Mouse (Mus musculus): ENCODE measurements around the gene Prss12.

DNA sequence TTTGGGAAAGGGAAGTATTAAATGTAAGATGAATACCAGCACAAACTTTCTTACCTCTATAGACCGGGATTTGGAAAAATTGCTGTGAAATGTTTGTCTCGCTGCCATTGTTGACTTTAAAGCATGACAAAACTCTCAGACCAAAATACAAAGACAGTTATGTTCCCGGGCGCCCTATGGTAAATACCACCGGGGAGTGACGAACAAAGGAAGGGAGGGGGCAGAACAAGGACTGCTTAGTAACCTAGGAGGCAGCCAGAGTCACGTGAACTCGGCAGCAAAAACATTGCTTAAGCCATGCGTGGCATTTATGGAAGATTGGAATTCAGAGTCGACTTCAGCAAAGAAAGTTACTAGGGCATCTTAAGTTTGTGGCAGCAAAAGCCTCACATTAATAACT lies 1.4 kb downstream of the Prss12 start:
- TF ChIP-seq CTCF (IDR thresholded peaks at IDR 0.05; ENCODE audit: control insufficient read depth, insufficient read depth, insufficient replicate concordance, low read depth, low read length) (no peak), POLR2A (IDR thresholded peaks at IDR 0.05; ENCODE audit: control insufficient read depth, low read depth, low read length) (no peak)
